Mouse (Mus musculus): ENCODE measurements around the gene Furin.
A peak's percentile ranks its signal among the peaks of the same experiment; 100 is the strongest.

- TF ChIP-seq POLR2AphosphoS5 (IDR thresholded peaks at IDR 0.05; ENCODE audit: borderline replicate concordance, low read depth, low read length) (no peak), CHD1 (IDR thresholded peaks at IDR 0.05; ENCODE audit: low read depth, low read length) (no peak), SIN3A (IDR thresholded peaks at IDR 0.05; ENCODE audit: low read length) (peak; percentile 72), ZC3H11A (IDR thresholded peaks at IDR 0.05; ENCODE audit: low read depth, low read length) (no peak), ZNF384 (IDR thresholded peaks at IDR 0.05; ENCODE audit: low read depth, low read length) (no peak), RCOR1 (IDR thresholded peaks at IDR 0.05; ENCODE audit: low read depth, low read length) (peak; percentile 60)
Measured at GRCm38 (mm10) chr7:80422759-80423480, 17.7 kb upstream of the Furin start.

Data from MEL (cell line).